Mouse (Mus musculus): ENCODE results near the gene Mapre1.

The Mapre1 gene

GRCm38 (mm10) chr2:153778638-153779362, 37.7 kb downstream of the Mapre1 start:
- peak; percentile 13 for DNase-seq (ENCODE audit: low read depth)

GRCm38 (mm10) chr2:153779394-153779981, 38.4 kb downstream of the Mapre1 start, which contains the start of gene Efcab8:
Gene Efcab8 (plus strand): TSS chr2:153779931.
- no peak for DNase-seq (ENCODE audit: low read depth)

- DNase-seq (ENCODE audit: low read depth) = no peak
Measured at GRCm38 (mm10) chr2:153781181-153781580, 40.1 kb downstream of the Mapre1 start.

- no peak for DNase-seq (ENCODE audit: low read depth)
Measured at GRCm38 (mm10) chr2:153784668-153785067, 43.6 kb downstream of the Mapre1 start.

- DNase-seq (ENCODE audit: low read depth) = no peak
Measured at GRCm38 (mm10) chr2:153793366-153793765, 52.3 kb downstream of the Mapre1 start.

- DNase-seq (ENCODE audit: low read depth) = no peak
Measured at GRCm38 (mm10) chr2:153795090-153795489, 54.0 kb downstream of the Mapre1 start.

GRCm38 (mm10) chr2:153807464-153807863, 66.4 kb downstream of the Mapre1 start:
- peak; percentile 8 for DNase-seq (ENCODE audit: low read depth)

GRCm38 (mm10) chr2:153808146-153808545, 67.1 kb downstream of the Mapre1 start:
- DNase-seq (ENCODE audit: low read depth) = no peak

- no peak for DNase-seq (ENCODE audit: low read depth)
Measured at GRCm38 (mm10) chr2:153808841-153809240, 67.8 kb downstream of the Mapre1 start.

- DNase-seq (ENCODE audit: low read depth) = no peak
Measured at GRCm38 (mm10) chr2:153809921-153810320, 68.8 kb downstream of the Mapre1 start.

- DNase-seq (ENCODE audit: low read depth) = no peak
Measured at GRCm38 (mm10) chr2:153822005-153822543, 81.0 kb downstream of the Mapre1 start.

All from fibroblast of lung, adult 2 months (primary cell).